26 mouse cellular contexts compared by ENCODE assay signal in genomic region chr8:95335706-95336105, GRCm38 (mm10). TPM values are rescaled to one million over a fixed set of nuclear protein-coding genes. Genes with fewer than 3 reads are reported as not detected.
DNase-seq lines count a peak whose midpoint lies in the region; ATAC-seq and TF ChIP-seq lines count a peak whose summit lies in the region.
"Had no signal": no experiment of that assay in that cellular context is flagged by ENCODE, and none has a peak within 500 bp of the region (broad histone marks: within the 10 kb centered on the region; RNA-seq: fewer than 3 reads in every experiment).

No protein-coding gene starts in this region.

- DNase-seq in liver, adult 2 months (ENCODE audit: extremely low read depth, low read depth, low spot score), result peak; percentile 72
- no peak for DNase-seq in liver, embryonic 11.5 days (ENCODE audit: low spot score)
- DNase-seq in urinary bladder, postnatal 25 days (ENCODE audit: low spot score), result no peak
- no peak for DNase-seq in adrenal gland, postnatal 36 days
- DNase-seq: adrenal gland, adult 8-10 months; cerebellum, adult 18-20 months; cerebellum, adult 9-11 months; embryo, embryonic 11 days; gastrocnemius, postnatal 10 days; heart, adult 2 months; heart, postnatal 14 days had no signal

- peaks cover 7% of the 10 kb centered on the region; the same call in 1 of the 2 replicates for H3K79me2 ChIP-seq in liver, adult 2 months (ENCODE audit: control insufficient read depth, insufficient read depth, low read length)

- H3K27me3 ChIP-seq in liver, adult 2 months (ENCODE audit: control insufficient read depth, insufficient read depth, low read length), result no peaks in the 10 kb centered on the region
- no peaks in the 10 kb centered on the region for H3K27me3 ChIP-seq in liver, embryonic 11.5 days (replicated peaks; ENCODE audit: control insufficient read depth, insufficient read depth, low read length)
- H3K27me3 ChIP-seq: embryonic facial prominence, embryonic 15.5 days; forebrain, embryonic 12.5 days; heart, embryonic 15.5 days; hindbrain, embryonic 13.5 days had no signal

- no peak overlapping the region for H3K9ac ChIP-seq in liver, adult 2 months (ENCODE audit: low read depth, low read length)
- no peak overlapping the region for H3K9ac ChIP-seq in liver, embryonic 11.5 days (ENCODE audit: low read depth, low read length)
- H3K9ac ChIP-seq: embryonic facial prominence, embryonic 15.5 days; forebrain, embryonic 12.5 days; heart, embryonic 15.5 days; hindbrain, embryonic 13.5 days had no signal

- H3K4me1 ChIP-seq in liver, adult 2 months (ENCODE audit: control insufficient read depth, insufficient read depth, low read length), result peaks cover 12% of the 10 kb centered on the region
- peaks cover 9% of the 10 kb centered on the region for H3K4me1 ChIP-seq in liver, embryonic 11.5 days (replicated peaks; ENCODE audit: control insufficient read depth, insufficient read depth, low read length)
- H3K4me1 ChIP-seq in bone marrow macrophage, adult 2 months (ENCODE audit: control insufficient read depth, insufficient read depth, low read length), result peaks cover 17% of the 10 kb centered on the region

- no peak for ATAC-seq in liver, embryonic 11.5 days (replicated peaks; ENCODE audit: low FRiP score)
- peak; percentile 32 for ATAC-seq in megakaryocyte, adult 5-6 weeks (ENCODE audit: poor library complexity, severe bottlenecking)
- ATAC-seq in neutrophil, adult 5-6 weeks (ENCODE audit: extremely low read depth, insufficient number of reproducible peaks, low FRiP score, poor library complexity, severe bottlenecking), result peak; percentile 36; the same call in 1 of the 2 replicates
- no peak for ATAC-seq in erythroid progenitor cell, adult 5-6 weeks (replicated peaks; ENCODE audit: low FRiP score, poor library complexity, severe bottlenecking)
- ATAC-seq: forebrain, embryonic 16.5 days; hindbrain, postnatal 0 days had no signal

- no peak overlapping the region for H3K27ac ChIP-seq in liver, adult 2 months (replicated peaks; ENCODE audit: insufficient read depth, low read depth, low read length)
- no peak overlapping the region for H3K27ac ChIP-seq in liver, embryonic 11.5 days (ENCODE audit: low read depth, low read length)
- peak overlapping the region; percentile 76 for H3K27ac ChIP-seq in bone marrow macrophage, adult 2 months (ENCODE audit: insufficient read depth, low read depth, low read length)
- H3K27ac ChIP-seq: embryonic facial prominence, embryonic 15.5 days; forebrain, embryonic 12.5 days; heart, adult 2 months; heart, embryonic 15.5 days; hindbrain, embryonic 13.5 days; hindbrain, postnatal 0 days had no signal

- TF ChIP-seq CTCF in liver, adult 2 months (IDR thresholded peaks at IDR 0.05; ENCODE audit: low read depth, low read length), result no peak
- no peak for TF ChIP-seq CTCF in bone marrow macrophage, adult 2 months (IDR thresholded peaks at IDR 0.05; ENCODE audit: low read depth, low read length)

- TF ChIP-seq POLR2A in liver, adult 2 months (IDR thresholded peaks at IDR 0.05; ENCODE audit: extremely low read depth, insufficient read depth, low read length), result no peak
- no peak for TF ChIP-seq POLR2A in bone marrow macrophage, adult 2 months (IDR thresholded peaks at IDR 0.05; ENCODE audit: borderline replicate concordance, low read depth, low read length)

- no peaks in the 10 kb centered on the region for H3K9me3 ChIP-seq in liver, embryonic 11.5 days (ENCODE audit: control insufficient read depth, low read length)
- H3K9me3 ChIP-seq: embryonic facial prominence, embryonic 15.5 days; forebrain, embryonic 12.5 days; heart, embryonic 15.5 days; hindbrain, embryonic 13.5 days had no signal

- H3K4me3 ChIP-seq in liver, adult 2 months (ENCODE audit: insufficient read depth, low read depth, low read length), result no peak overlapping the region
- H3K4me3 ChIP-seq in liver, embryonic 11.5 days (ENCODE audit: low read depth, low read length), result no peak overlapping the region
- peak overlapping the region; percentile 31; the same call in 1 of the 2 replicates for H3K4me3 ChIP-seq in bone marrow macrophage, adult 2 months (ENCODE audit: insufficient read depth, low read length)
- H3K4me3 ChIP-seq: embryonic facial prominence, embryonic 15.5 days; forebrain, embryonic 12.5 days; heart, adult 2 months; heart, embryonic 15.5 days; hindbrain, embryonic 13.5 days had no signal

- no peak overlapping the region for H3K4me2 ChIP-seq in liver, embryonic 11.5 days
- H3K4me2 ChIP-seq: embryonic facial prominence, embryonic 15.5 days; forebrain, embryonic 12.5 days; heart, embryonic 11.5 days; heart, embryonic 15.5 days; hindbrain, embryonic 13.5 days had no signal

- H3K36me3 ChIP-seq in liver, adult 2 months (ENCODE audit: control insufficient read depth, insufficient read depth, low read length), result peaks cover 15% of the 10 kb centered on the region
- H3K36me3 ChIP-seq in liver, embryonic 11.5 days (ENCODE audit: control insufficient read depth, insufficient read depth, low read length), result peaks cover 4% of the 10 kb centered on the region; the same call in 1 of the 2 replicates

- WGBS in liver, adult 2 months, result 26% methylated on average over 1 of the region's 1 CpGs
- 75% methylated on average over 1 of the region's 1 CpGs for WGBS in liver, embryonic 11.5 days

RNA-seq across cellular contexts. Expression of gene Usb1, which starts 3.6 kb away (rescaled TPM):
- total RNA-seq in liver, adult 2 months (2014; rRNA removed), result 6.7 and 7.9 TPM in 2 replicates
- 16.2 and 20.0 TPM in 2 replicates for polyA plus RNA-seq in liver, adult 2 months (2012; rRNA removed)
- 23.5 and 25.3 TPM in 2 replicates for polyA plus RNA-seq in liver, embryonic 11.5 days (2014; fragmentation: Nextera tagmentation; extraction: Ambion mirVana)
- 35.0 and 35.2 TPM in 2 replicates for polyA plus RNA-seq in bone marrow macrophage, adult 2 months (2012; ENCODE audit: insufficient read depth, insufficient read length, missing spikeins)
- total RNA-seq in megakaryocyte, adult 5-6 weeks (2015), result 28.2 and 32.4 TPM in 2 replicates
- 29.0 and 29.5 TPM in 2 replicates for total RNA-seq in megakaryocyte, adult 5-6 weeks (2017)
- 35.5 and 46.4 TPM in 2 replicates for total RNA-seq in neutrophil, adult 5-6 weeks (2017)
- 5.4 and 13.0 TPM in 2 replicates for total RNA-seq in erythroid progenitor cell, adult 5-6 weeks (2015; ENCODE audit: low replicate concordance)
- total RNA-seq in erythroid progenitor cell, adult 5-6 weeks (2017; ENCODE audit: low replicate concordance), result 2.3 TPM in 1 of 2 replicates, not detected in the other
- 10 to 100 TPM; 18.4 to 18.8 TPM for total RNA-seq in adrenal gland, postnatal 36 days (2021)

RNA-seq across cellular contexts. Expression of gene Zfp319, which starts 4.0 kb away (rescaled TPM):
- total RNA-seq in liver, adult 2 months (2014; rRNA removed), result 1.2 and 1.8 TPM in 2 replicates
- polyA plus RNA-seq in liver, adult 2 months (2012; rRNA removed), result 2.5 and 3.2 TPM in 2 replicates
- polyA plus RNA-seq in liver, embryonic 11.5 days (2014; fragmentation: Nextera tagmentation; extraction: Ambion mirVana), result 3.3 and 3.4 TPM in 2 replicates
- 6.9 and 7.5 TPM in 2 replicates for polyA plus RNA-seq in bone marrow macrophage, adult 2 months (2012; ENCODE audit: insufficient read depth, insufficient read length, missing spikeins)
- 5.6 and 6.7 TPM in 2 replicates for total RNA-seq in megakaryocyte, adult 5-6 weeks (2015)
- 3.7 and 4.2 TPM in 2 replicates for total RNA-seq in megakaryocyte, adult 5-6 weeks (2017)
- total RNA-seq in neutrophil, adult 5-6 weeks (2017), result 6.9 and 7.6 TPM in 2 replicates
- total RNA-seq in erythroid progenitor cell, adult 5-6 weeks (2015; ENCODE audit: low replicate concordance), result 0.36 and 0.42 TPM in 2 replicates
- total RNA-seq in erythroid progenitor cell, adult 5-6 weeks (2017; ENCODE audit: low replicate concordance), result 0.39 and 0.61 TPM in 2 replicates
- 10 to 100 TPM in 1 of 2 experiments, 1 to 10 TPM in 1; 9.2 to 10.8 TPM for total RNA-seq in adrenal gland, postnatal 36 days (2021)

RNA-seq across cellular contexts. Expression of gene Mmp15, which starts 16.4 kb away (rescaled TPM):
- total RNA-seq in liver, adult 2 months (2014; rRNA removed), result 6.5 and 7.2 TPM in 2 replicates
- polyA plus RNA-seq in liver, adult 2 months (2012; rRNA removed), result 15.1 and 16.5 TPM in 2 replicates
- polyA plus RNA-seq in liver, embryonic 11.5 days (2014; fragmentation: Nextera tagmentation; extraction: Ambion mirVana), result 4.4 and 5.4 TPM in 2 replicates
- not detected in 2 replicates for polyA plus RNA-seq in bone marrow macrophage, adult 2 months (2012; ENCODE audit: insufficient read depth, insufficient read length, missing spikeins)
- not detected in 2 replicates for total RNA-seq in megakaryocyte, adult 5-6 weeks (2015)
- not detected in 2 replicates for total RNA-seq in megakaryocyte, adult 5-6 weeks (2017)
- 0.12 and 0.25 TPM in 2 replicates for total RNA-seq in neutrophil, adult 5-6 weeks (2017)
- total RNA-seq in erythroid progenitor cell, adult 5-6 weeks (2015; ENCODE audit: low replicate concordance), result not detected in 2 replicates
- not detected in 2 replicates for total RNA-seq in erythroid progenitor cell, adult 5-6 weeks (2017; ENCODE audit: low replicate concordance)
- total RNA-seq in adrenal gland, postnatal 36 days (2021), result 10 to 100 TPM in 1 of 2 experiments, 1 to 10 TPM in 1; 6.3 to 10.4 TPM

RNA-seq across cellular contexts. Expression of gene Tepp, which starts 25.3 kb away (rescaled TPM):
- not detected in 2 replicates for total RNA-seq in liver, adult 2 months (2014; rRNA removed)
- polyA plus RNA-seq in liver, adult 2 months (2012; rRNA removed), result not detected in 2 replicates
- polyA plus RNA-seq in liver, embryonic 11.5 days (2014; fragmentation: Nextera tagmentation; extraction: Ambion mirVana), result not detected in 2 replicates
- polyA plus RNA-seq in bone marrow macrophage, adult 2 months (2012; ENCODE audit: insufficient read depth, insufficient read length, missing spikeins), result not detected in 2 replicates
- total RNA-seq in megakaryocyte, adult 5-6 weeks (2015), result 0.36 TPM in 1 of 2 replicates, not detected in the other
- total RNA-seq in megakaryocyte, adult 5-6 weeks (2017), result not detected in 2 replicates
- total RNA-seq in neutrophil, adult 5-6 weeks (2017), result not detected in 2 replicates
- not detected in 2 replicates for total RNA-seq in erythroid progenitor cell, adult 5-6 weeks (2015; ENCODE audit: low replicate concordance)
- total RNA-seq in erythroid progenitor cell, adult 5-6 weeks (2017; ENCODE audit: low replicate concordance), result not detected in 2 replicates
- under 1 TPM in 1 of 2 experiments, not detected in 1; 0.82 TPM for total RNA-seq in adrenal gland, postnatal 36 days (2021)
- total RNA-seq: adrenal gland, postnatal 4 days; gastrocnemius, postnatal 10 days; gastrocnemius, postnatal 4 days; heart, adult 2 months; hematopoietic stem cell, adult 5-6 weeks; hindbrain, postnatal 0 days had no signal
- polyA plus RNA-seq: embryonic facial prominence, embryonic 11.5 days; forebrain, embryonic 12.5 days; heart, embryonic 11.5 days had no signal

RNA-seq across cellular contexts. Expression of gene Cngb1, which starts 29.3 kb away (rescaled TPM):
- under 0.01 and 0.07 TPM in 2 replicates for total RNA-seq in liver, adult 2 months (2014; rRNA removed)
- polyA plus RNA-seq in liver, adult 2 months (2012; rRNA removed), result 0.39 TPM in 1 of 2 replicates, not detected in the other
- polyA plus RNA-seq in liver, embryonic 11.5 days (2014; fragmentation: Nextera tagmentation; extraction: Ambion mirVana), result 0.36 TPM in 1 of 2 replicates, not detected in the other
- polyA plus RNA-seq in bone marrow macrophage, adult 2 months (2012; ENCODE audit: insufficient read depth, insufficient read length, missing spikeins), result 0.59 and 2.7 TPM in 2 replicates
- total RNA-seq in megakaryocyte, adult 5-6 weeks (2015), result 0.96 TPM in 1 of 2 replicates, not detected in the other
- total RNA-seq in megakaryocyte, adult 5-6 weeks (2017), result 0.20 TPM in 1 of 2 replicates, not detected in the other
- 0.12 TPM in 1 of 2 replicates, not detected in the other for total RNA-seq in neutrophil, adult 5-6 weeks (2017)
- not detected in 2 replicates for total RNA-seq in erythroid progenitor cell, adult 5-6 weeks (2015; ENCODE audit: low replicate concordance)
- total RNA-seq in erythroid progenitor cell, adult 5-6 weeks (2017; ENCODE audit: low replicate concordance), result not detected in 2 replicates
- total RNA-seq in adrenal gland, postnatal 36 days (2021), result under 1 TPM; 0.23 to 0.86 TPM
- polyA plus RNA-seq: heart, embryonic 11.5 days had no signal

Comparison
In these comparisons a context has a peak if more than half of its experiments do, and no peak if none do; other contexts are left out.
1. ATAC-seq: peak in megakaryocyte, adult 5-6 weeks (single experiment) and neutrophil, adult 5-6 weeks (single experiment); none in liver, embryonic 11.5 days (single experiment) and erythroid progenitor cell, adult 5-6 weeks (single experiment).